Mouse (Mus musculus) frontal cortex, adult 2 months (tissue): ENCODE measurements at regions not wholly inside any gene's neighbourhood (a gene's known extent, or its start where the extent isn't known, plus 50 kb on each side); places are given as distances from the start of the nearest gene placed in this dataset.
A peak's percentile ranks its signal among the peaks of the same experiment; 100 is the strongest.

Source experiments
- DNase-seq, 2 experiments: peaks; one replicate each; pipeline ENCODE4 v3.0.0; 2022; ENCODE audit warnings: low spot score in 1 of 2; ENCODE audit errors: extremely low spot score in 1 of 2

DNA sequence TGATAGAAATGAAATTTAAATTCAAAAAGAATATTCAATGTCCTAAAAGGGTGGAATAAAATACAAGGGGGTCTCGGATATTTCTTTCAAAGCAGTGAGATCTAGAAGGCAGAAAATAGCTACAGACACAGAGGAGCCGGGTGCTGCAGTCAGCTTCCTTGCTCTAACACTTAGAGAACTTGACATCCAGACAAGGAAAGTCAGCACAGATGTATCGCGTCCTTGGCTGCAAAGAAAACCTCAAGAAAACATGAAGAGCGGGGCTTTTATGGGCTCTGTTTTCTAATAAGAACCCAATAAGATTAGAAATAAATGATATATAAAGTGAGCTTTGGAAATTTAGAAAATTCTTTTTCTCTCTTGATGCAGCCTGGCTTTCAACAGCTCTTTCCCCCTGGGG lies 53.1 kb upstream of the Glis3 start:
- DNase-seq = no peak

DNA sequence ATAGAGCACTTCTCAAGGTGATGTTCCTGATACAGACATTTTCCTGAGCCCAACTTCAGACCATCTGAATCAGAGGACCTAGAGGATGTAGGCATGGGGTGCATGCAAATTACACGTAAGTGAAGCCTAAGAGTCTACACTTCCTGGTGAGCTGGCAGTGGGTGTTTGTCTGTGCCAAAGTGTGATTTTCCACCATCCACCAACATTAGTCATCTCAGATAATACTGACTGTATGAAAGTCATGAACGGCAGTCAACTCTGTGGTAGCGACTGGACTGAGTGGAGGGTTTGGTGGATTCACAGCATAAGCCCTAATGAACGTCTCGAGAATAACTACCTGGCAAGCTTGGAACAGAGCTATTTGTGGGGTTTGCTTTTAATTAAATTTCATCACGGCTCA lies 53.9 kb upstream of the Glis3 start:
- DNase-seq = no peak

DNA sequence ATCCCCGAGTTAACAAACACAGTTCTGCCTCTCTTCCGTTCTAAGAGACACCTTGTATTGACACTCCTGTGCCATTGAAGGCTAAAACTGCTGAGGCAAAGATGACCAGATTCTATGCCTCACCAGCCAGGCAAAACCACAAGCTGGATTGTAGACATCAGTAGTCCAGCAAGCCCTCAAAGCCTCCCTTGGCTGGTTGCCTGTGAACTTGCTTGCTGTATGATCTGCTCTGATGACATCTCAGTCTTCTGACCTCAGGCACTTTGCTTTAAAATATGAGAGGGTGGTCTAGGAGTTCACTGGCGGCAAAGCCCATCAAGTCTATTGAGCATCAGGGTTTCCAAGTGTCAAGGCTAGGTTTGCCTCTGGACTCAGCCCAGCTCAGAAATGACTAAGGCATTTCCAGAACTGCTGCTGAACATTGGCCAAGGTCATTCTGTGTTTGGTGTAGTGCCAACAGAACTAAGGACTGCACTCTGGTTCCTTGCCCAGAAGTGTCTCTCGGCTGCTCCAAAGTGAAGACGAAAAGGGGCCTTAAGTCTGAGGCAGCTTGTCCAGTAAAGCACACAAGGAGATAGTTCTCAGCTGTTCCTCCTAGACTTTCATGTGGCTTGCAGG lies 63.4 kb upstream of the Glis3 start:
- peak in 1 of 2 experiments; percentile 34 for DNase-seq

DNA sequence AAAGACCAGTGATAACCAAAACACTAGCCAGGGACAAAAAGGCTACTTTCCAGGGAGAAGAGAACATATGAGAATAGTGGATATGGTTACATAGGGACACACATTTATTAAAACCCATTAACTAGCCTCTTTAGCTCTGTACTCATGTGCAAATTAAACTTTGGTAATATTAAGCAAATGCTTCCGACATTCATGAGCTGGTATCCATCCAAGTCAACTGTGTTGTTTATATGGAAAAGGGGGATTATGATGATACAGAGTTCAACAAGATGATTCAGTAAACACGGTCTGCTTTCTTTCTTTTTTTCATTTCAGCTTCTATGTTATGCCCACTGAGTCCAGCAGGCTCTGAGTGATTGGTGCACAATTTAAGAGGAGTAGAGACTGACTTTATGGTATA lies 65.2 kb upstream of the Glis3 start:
- DNase-seq = no peak

DNA sequence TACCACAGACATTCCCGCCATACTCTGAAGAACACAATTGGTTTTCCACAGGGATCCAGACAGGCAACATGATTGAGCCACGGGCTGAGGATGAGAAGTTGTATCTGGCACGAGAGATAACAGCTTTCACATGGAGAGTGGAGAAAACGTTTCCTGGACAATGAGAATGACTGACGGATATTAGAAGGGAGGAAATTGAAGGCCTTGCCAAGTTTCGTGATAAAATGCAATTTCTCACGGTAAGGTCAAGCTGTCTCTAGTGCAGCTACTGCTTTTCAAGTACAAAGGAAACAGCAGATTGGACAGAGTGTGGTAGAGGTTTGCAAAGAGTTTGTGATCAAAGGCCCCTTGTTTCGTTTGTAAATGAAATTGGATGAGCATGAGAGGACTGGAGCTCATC lies 65.7 kb upstream of the Glis3 start:
- no peak for DNase-seq

DNA sequence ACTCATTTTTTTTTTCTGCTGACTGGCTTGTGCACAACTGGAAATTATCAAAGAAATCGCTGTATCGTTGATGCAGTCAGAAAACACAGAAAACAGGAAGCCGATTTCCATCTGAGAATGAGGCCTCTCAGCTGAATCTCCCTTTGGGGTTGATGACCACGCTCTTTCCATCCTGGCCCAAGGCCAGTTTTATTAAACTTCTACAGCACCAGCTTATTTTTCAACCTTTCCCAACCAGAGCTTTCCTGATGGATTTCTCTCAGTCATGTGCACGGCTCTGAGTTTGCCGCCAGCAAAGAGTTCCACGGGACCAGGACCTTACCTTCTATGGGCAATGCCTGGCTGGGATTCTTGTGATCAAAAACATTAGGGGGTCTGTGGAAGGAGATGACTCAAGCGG lies 71.2 kb upstream of the Glis3 start:
- DNase-seq = no peak

DNA sequence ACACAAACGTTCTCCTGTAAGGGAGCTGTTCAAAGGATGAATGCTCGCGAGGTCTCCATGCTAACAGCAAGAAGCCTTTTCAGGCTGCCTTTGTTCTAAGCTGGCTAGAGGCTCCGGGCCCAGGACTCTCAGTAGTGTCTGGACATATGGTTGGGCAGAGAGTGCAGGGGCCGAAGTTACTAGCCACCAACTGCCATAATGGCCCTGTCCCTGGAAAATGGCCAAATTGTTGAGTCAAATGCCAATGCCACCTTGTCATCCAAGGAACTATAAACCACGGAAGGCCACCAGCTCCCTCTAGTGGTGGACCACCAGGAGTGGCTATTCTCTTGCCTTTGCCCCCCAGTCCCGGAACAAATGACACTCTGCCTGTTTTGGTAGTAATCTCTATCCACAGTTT lies 76.0 kb upstream of the Slc1a1 start:
- DNase-seq = peak; percentile 31 to 78

DNA sequence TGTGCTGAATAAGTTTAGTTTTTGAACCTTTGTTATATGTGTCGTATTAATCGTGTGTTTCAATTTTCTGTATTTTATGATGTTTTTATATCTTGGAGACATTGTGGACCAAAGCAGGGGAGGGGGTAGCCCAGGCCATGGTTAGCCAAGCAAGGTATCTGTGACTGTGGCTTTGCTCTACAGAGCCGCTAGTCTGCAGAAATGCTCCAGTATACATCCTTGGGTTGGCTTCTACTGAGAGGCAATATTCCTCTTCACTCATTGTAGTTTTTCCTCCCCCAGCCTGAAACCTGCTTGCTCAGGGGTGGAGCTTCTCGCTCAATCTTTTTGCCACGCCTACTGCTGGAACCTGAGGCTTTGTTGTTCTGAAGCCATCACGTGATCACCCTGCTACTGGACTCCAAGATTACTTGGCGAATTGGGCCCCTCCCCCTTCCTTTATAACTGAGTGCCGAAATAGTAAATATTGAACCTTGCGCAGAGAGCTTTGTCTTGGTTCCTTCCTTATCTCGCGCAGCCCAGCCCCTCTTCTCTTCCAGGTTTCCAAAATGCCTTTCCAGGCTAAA lies 70.0 kb upstream of the Slc1a1 start:
- DNase-seq = no peak

DNA sequence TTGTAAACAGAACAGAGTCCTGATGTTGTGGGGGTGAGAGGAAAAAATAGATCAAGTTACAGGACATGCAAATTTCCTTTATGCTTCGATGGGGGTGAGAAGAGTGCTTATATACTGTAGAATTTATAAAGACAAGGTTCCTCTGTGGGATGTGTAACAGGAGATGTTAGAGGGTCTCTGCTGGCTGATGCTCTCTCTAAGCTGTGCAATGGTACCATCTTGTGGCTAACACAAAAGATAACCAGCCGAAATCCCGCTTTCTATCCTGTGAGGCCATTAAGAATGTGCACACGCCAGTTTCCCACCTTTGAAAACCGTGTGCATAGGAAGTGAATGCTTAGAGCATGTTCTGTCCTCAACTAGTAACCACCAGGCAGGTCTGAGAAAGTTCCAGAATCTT lies 66.6 kb upstream of the Slc1a1 start:
- peak in 1 of 2 experiments; percentile 23 for DNase-seq

DNA sequence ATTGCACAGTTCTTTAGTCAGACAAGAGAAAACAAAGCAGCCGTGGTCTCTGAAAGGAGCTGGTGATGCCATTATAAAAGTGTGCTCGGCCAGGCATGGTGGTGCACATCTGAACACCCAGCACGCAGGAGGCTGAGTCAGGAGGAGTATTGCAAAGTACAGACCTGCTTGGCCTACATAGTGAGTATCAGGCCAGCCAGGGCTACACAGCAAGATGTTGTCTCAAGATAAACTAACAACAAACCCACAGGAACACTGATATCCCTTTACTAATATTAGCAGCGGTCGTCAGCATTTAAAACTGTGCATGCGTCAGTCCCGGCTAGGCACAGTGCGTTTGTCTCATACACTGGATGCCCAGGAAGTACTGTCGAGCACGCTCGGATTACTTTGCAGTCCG lies 64.4 kb upstream of the Slc1a1 start:
- DNase-seq = no peak

DNA sequence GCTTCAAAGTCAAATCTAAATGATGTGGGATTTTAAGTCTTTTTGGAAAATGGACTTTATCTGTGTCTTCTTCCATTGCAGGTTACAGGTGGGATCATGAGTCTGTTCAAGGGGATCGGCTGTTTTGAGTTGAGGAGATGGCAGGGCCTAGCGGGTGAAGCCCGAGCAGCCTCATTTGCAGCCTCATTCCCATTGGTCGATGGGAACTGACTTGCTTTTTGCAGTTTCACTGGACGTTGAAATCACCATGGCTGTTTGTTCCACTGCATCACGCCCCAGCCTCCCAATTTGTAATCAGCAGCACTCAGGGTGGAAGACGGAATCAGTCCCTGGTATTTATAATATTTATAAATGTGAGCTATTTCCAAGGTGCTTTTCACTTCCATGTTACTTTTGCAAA lies 63.0 kb upstream of the Slc1a1 start:
- no peak for DNase-seq

DNA sequence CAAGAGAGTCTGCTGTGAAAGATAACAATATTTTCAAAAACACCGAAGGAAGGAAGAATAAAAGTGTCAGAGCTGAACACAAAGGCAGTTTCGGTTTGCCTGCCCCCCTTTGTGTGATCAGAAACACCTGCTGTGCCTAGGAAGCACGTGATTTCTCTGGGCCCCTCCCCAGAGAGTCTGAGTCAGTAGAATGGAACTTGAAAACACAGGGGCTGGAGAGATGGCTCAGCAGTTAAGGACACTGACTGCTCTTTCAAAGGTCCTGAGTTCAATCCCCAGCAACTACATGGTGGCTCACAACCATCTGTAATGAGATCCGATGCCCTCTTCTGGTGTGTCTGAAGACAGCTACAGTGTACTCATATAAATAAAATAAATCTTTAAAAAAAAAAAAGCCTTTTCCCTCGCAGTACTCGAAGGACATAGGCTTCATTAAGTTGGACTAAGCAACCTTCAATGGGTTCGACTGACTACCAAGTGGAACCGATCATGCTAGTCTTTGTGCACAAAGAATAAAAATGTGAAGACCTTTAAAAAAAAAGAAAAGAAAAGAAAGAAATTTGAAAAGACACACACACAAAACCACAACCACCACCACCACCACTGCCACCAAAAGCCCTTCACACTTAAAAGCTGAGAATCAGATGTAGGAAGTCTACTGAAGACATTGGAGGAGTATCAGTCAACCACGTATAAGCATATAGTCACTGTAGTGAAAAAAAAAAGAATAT lies 61.8 kb upstream of the Slc1a1 start:
- DNase-seq = no peak

DNA sequence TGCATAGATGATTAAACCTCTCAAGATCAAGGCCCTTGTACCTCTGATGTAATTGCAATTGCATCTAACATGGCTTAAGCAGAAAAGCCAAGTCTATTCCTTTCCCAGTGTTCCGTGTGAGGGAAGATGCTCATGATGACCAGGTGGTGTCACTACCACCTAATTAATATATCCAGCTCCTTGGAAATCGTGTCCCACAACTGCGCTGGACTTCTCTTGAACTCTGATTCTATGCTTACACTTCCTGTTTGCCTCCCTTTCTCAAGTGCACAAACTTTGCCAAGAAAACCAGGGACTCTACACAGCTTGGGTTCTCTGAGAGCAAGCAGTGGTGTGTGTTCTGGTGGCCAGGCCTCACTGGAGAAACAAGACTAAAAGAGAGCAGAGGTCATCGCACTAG lies 58.0 kb upstream of the Slc1a1 start:
- peak in 1 of 2 experiments; percentile 68 for DNase-seq

DNA sequence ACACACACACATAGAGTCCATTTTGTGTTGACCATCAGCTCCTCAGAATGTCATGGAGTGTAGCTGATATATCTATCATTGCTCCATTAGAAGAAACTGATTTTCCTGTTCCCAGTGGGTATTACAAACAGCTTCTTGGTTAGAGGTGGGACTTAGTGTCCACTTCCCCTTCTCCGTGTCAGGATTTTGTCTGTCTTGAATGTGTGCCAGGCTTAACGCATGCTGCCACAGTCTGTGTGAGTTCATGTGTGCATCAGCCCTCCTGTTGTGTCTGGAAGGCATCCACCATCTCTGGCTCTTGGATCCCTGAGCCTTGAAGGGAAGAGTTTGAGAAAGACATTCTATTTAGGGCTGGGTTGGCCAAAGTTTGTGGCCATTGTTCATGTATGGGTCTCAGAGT lies 57.2 kb upstream of the Slc1a1 start:
- no peak for DNase-seq

DNA sequence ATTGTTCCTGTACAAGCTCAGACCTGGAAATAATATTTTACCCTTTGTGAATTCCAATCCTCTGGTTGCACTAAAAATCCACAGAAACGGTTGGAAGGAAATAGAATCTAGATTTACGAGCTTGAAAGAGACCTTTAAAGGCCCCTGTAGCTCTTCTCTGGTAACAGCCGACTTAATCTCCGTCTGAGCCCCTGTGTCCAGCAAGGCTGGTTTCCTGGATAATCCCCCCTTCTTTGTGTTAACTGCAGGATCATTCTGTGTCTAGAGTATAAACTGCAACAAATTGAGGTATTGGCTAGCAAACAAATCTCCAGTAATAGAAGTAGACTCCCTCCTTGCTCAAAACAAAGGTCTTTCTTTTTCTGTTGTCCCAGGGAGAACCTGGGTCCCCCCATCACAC lies 56.5 kb upstream of the Slc1a1 start:
- no peak for DNase-seq

DNA sequence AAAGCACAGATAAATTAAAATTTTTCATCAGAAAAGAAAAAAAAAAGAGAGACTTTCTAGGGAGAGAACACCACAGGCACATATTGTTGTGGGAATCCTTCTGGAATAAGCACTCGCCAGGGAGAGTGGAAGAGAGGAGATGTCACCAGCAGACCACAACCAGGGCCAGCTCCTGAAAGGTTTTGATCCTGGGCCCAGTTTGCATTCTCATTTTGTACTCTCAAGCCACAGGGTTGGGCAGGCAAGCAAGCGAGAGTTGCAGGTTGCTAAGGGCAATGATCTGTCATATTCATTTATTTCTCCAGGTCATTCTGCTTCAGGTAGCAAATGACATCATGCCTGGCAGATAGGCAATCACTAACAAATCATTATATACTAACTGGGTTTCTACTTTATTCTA lies 52.9 kb upstream of the Slc1a1 start:
- DNase-seq = no peak
